Mouse (Mus musculus) left cerebral cortex, adult 11 months (tissue): ENCODE data around the gene Bphl.
"Not testable (repeated sequence)": the region's sequence is repeated elsewhere in the genome, so short reads cannot be mapped to it uniquely, and the experiment has no call there.

Source experiments
- DNase-seq: peaks from one replicate; pipeline ENCODE4 v3.0.0; 2022; ENCODE audit warnings: low spot score

Gene Bphl

DNA sequence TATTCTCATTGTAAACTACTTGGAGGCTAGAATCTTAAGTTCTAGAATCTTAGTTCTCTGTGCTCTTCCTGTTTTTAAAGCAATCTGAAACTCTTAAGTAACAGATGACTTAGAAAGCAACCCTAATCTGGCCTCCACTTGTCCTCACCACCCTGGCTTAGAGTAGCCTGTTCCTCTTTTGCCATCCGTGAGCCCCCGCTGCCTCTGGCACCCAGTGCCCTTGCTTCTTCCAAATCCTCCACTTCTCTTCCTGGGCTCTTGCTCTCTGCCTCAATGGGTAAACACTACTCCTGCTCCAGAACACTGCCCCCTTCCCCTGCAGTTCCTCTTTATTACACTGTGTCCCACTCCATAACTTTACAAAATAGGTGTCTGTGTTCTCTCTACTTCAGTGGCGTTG lies 14.3 kb downstream of the Bphl start:
- no peak for DNase-seq

DNA sequence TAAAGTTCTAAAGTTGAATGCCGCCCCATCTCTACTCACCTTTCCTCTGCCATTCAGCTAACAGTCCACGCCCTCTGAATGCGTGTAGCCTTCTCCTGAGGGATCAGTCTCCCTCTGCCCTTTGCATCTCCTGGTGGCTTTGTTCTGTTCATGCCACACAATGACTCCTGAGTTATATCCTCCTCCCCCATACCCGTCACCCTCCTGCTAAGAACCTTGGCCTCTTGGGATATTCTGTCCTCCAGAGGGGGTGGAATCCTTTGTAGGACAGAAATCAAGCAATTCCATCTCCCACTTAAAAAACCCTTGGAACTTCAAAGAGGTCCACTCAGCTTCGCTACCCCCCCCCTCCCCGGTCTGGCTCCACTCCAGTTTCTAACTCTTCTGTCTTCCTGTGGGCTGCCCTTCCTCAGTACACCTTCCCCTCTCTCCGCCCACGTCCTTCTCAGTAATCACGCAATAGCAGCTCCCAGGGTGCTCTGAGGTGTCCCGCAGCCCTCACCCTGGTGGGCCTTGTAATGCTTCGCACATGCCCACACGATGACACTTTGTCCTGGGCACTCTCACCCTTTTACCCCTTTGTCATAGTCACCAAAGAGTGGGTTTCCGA lies 16.4 kb downstream of the Bphl start:
- no peak for DNase-seq

DNA sequence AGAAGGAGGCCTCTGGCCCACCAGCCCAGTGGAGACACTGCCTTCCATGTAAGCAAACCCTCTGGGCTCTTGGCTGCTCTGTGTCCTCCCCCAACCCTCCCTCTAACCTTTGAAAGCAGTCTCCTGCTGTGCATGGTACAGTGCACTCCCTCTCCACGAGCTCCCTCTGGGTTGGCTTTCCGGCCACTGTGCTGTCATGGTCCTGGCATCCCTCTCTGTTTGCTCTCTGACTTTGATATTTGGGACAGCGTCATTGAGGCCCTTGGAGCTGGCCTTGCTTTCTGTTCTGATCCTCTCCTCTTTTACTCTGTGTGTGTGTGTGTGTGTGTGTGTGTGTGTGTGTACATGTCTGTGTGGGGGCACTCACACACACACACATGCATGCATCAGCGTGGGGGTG lies 17.0 kb downstream of the Bphl start:
- DNase-seq, result no peak

DNA sequence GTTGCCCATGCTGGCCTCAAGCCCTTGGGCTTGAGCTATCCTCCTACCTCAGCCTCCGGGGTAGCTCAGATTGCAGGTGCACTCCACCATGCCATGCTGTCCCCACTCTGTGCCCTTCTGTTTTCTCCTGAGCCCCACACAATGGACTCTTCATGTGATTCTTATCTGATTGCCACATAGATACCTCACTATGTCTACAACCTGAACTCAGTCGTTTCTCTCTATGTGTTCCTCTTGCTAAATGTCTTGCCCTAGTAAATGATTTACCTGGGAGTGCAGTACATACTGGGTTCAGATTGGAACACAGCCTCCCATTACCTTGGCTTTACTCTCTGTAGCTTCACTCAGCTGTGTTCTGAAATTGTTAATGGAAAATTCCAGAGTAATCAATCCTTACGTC lies 17.6 kb downstream of the Bphl start:
- DNase-seq, result no peak

DNA sequence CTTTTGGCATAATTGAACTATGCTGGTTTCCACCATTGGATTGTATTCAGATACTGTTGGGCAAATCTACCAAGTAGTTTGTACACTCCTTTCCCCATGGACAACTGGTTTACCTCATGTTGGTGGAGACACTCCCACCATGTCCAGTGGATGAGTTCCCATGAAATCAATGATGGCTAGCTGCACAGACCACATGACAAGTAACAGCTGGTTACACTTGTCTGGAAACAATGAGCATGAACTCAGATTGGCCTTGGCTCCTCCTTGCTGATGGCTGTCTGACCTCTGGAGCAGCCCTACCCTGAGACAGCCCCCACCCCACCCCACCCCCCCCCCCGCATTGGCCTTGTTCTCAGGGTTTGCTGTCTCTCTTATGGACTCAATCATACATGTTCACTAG lies 19.9 kb downstream of the Bphl start:
- DNase-seq, result no peak

DNA sequence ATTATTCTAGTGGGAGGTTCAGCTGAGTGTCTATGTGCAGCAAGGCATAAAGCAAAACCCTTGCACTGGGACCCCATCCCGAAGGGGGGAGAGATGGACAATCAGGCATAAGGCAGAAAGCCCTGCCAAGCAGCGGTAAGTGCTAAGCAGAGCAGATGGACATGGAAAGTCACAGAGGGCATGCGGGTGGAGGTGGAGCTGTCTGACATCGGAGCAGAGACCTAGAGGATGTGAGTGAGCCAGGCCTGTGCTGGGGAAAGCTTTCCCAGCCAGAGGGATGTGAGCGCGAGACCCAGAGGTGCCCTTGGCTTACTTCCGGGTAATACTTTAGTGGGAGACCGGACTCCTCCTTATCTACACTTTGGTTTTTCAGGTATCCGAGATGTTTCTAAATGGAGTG lies 22.7 kb downstream of the Bphl start:
- DNase-seq, result no peak

DNA sequence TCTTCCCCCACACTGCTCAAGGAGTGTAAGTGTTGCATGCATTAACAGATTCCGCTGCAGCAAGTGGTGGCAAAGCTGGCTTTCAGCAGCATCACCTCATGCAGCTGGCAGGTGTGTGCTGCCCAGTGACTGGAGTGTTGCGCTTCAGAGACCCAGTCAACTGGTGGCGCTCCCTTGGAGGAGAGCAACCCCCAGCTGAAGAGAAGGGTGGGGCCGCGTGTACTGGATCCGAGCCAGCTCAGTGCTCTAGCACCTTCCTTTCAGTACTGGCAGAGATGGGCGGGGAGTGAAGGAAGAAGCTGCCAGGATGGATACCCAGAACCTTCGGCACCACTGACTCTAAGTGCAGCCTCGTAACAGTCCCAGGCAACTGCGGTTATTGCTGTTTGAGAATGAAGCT lies 25.1 kb downstream of the Bphl start:
- DNase-seq, result no peak

DNA sequence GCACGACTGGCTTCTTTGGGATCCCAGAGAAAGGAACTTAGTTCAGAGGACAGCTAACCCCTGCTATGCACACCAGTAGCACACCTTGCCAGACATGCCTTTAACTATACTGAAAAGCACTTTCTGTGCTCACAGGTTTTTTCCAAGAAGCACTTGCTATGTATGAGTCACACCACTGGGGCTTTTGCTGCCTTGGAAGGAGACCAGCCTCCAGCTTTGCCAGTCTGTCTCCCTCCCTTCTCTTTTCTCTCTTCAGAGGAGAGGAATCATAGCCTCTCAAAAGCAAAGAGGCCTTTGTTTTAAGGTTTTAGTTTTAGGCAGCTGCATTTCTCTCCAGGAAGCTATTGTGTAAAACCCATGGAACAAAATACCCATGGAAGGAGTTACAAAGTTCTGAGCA lies 29.0 kb downstream of the Bphl start:
- DNase-seq, result no peak

DNA sequence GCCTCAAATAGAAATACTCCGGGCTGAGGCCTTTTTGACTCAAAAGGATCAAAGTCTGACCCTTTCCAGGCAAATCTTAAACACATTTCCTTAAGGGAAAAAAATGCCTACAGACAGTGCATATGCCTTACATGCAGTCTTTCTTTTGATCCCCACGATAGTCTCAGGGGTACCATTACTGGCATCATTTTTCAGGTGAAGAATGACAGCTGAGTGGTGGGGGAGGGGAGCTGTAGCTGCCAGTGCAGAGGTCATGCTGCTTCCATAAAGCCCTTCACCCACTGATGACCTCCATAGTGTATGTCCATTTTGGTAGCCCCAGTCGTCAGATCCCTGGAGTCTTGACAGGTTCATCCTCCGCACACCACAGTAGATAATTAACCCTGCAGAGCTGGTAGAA lies 32.9 kb downstream of the Bphl start:
- DNase-seq, result no peak

DNA sequence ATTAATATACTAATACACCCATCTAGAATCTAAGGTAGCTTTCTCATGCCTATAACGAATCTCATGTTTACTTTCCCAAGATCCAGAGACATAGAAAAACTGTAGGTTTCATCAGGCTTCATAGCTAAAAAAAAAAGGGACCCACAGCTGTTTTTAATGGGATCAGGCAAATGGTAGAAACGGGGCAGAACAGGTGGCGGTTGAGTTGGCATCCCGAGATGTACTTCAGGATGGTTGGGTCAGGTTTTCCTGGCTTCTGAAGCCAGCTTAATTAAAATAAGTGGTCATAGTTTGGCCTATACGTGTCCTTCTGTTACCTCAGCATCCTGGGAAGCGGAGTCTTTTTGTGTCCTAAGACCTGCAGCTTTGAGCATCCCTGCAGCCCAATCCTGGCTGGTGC lies 34.4 kb downstream of the Bphl start:
- no peak for DNase-seq

DNA sequence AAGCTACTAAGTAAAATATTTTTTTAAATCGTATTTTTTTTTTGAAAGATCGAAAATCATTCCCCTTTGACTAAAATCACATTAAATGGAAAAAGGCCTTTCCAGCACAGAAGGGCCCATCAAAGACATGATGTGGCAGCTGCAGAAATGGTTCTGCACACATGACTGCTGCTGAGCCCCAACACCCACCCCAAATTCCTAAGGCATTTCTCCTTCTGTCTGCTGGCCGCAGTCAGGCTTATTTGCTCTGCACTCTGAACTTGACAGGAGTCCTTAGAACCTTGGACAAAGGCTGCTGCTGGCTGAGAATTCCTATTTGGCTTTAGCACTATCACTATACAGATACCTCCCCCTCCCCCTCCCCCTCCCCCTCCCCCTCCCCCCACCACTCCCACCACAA lies 35.5 kb downstream of the Bphl start:
- DNase-seq, result no peak

DNA sequence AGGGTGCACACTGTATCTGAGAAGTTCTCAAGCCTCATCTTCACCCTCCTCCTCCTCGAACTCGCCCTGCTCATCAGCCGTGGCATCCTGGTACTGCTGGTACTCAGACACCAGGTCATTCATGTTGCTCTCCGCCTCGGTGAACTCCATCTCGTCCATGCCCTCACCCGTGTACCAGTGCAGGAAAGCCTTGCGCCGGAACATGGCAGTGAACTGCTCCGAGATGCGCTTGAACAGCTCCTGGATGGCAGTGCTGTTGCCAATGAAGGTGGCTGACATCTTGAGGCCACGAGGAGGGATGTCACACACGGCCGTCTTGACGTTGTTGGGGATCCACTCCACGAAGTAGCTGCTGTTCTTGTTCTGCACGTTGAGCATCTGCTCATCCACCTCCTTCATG lies 37.0 kb downstream of the Bphl start:
- not testable (repeated sequence) for DNase-seq

DNA sequence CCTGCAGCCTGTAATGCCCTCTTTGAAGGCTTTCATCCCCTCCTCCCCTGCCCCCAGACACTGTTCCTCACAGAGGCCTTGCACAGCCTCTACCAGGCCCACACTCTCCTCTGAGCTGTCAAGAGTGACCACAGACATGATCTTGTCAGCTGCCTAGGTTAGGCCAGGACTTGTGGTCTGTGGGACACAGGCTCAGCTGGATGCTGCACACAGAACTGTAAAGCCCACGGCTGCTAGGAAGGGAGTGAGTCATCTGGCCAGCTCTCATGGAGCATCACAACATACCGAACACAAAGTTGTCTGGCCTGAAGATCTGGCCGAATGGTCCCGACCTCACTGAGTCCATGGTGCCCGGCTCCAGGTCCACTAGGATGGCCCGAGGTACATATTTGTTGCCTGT lies 38.5 kb downstream of the Bphl start:
- DNase-seq, result not testable (repeated sequence)

DNA sequence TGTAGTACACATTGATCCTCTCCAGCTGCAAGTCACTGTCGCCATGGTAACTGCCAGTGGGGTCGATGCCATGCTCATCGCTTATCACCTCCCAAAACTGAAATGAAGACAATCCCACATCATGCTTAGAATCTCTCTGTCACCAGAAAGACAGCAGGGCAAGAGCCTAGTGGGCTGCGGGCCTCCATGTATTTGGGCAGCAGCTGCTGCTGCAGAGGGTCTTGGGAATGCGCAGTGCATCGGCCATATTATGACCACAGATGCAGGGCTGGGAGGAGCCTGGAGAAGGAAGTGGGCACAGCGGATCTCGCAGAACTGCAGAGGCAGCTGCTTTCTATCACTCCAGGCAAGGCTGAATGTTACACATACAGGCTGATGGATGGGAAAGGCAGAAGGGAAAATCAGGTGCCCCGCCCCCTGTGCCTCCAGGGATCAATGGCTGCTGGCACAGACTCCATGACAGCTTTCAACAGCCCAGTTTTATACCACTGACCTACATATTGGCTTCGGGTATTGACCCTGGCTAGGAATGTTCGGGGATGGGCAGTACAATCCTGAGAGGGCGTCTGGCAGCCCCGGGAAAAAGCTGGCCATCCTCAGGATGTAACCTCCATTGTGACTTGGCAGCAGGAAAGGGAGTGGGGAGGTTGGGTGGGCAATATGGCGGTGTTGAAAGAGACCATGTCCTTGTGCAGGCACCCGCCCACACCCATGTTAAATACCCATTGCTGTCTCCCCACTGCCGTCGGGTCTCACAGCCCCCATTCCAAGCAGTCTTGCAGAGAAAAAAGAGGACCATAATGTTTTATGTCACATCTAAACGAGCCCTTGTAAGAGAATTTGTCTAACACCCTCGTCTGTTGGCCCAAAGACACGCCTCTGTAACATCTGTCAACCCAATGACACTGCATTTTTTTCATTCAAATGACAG lies 39.4 kb downstream of the Bphl start:
- DNase-seq, result no peak

DNA sequence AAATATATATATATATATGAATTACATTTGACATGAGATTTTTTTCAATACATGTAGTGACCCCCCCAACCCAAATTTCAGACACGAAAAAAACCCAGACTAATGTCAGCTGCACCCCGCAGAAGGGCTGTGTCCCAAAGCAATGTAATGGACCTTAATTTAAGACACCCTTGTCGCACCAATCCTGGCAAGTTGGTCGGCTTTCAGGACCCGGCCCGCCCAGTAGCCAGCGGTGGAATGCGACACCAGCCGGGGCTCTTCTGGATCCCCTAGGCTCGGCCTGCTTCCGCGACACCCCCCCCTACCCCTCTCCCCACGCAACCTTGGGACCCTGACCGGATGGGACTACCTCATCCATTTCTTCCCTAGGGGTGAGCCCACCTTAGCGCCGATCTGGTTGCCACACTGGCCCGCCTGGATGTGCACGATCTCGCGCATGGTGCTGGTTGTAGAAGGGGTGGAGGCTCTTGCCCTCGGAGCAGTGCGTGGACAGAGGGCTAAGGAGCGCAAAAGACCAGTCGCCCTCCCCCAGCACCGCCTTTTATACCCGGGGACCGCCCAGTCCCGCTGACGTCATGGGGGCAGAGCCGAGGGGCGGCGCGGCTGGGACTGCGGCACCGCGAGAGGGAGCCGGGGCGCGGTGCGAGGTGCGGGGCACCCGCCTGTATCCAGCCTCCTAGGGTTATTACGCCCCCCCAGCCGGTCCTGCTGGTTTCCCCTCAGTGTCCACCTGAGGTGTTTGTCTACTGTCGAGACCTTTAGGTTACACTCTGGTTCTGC lies 40.3 kb downstream of the Bphl start, which contains the start of gene Tubb2a:
TSS of gene Tubb2a (minus strand) at position 516 of the 780 bp plus-strand sequence.
- peak; percentile 85 for DNase-seq

DNA sequence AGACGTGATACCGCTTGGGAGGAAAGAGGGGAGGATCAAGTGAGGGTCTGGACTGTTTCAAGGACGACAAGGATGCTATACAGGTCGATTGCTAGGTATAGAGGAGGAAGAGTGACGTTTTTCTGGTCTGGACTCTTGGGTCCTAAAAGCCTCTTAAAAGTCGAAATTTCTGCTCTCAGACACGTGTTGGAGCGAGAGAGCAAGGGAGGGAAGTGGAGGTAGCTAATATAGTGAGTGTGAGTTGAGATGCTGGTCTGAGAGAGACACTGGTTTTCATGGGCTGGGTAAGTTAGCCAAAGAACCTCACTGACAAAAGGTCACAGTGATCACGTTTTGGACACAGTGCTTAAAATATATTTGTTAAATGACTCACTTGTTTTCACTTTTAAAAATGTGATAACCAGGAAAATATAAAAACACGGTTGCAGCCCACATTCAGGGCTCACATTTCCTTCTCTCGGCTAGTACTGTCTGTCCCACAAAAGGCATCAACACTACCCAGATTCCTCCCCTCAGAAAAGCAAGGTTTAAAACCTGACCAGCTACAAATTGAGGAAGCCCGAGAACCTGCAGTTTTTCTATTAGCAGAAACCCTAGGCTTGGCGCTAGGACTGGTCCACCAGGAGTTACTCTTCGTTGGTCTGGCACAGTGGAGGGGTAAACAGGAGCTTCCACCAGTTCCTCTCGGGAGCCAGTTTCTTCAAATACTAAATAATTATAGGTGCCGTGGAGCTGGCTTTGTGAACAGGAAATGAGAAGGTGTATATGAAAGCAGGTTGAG lies 41.3 kb downstream of the Bphl start:
- DNase-seq, result no peak

DNA sequence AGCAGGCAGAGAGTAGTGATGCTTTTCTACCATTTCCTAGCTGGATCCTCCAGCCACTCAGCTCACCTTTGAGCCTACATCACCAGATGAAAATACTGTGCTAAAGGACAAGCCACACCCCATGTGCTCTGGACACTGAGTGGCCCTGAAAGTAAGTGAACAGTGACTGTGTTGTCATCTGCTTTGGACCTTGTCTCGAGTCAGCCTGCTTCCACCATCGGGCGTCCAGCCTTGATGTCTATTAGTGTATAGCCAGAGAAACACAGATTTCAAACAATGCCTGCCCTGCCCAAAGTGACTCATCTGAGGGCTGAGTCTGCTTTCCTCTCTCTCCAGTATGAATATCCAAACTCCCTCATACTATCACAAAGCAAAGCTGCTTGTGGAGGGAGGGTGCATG lies 42.4 kb downstream of the Bphl start:
- no peak for DNase-seq

DNA sequence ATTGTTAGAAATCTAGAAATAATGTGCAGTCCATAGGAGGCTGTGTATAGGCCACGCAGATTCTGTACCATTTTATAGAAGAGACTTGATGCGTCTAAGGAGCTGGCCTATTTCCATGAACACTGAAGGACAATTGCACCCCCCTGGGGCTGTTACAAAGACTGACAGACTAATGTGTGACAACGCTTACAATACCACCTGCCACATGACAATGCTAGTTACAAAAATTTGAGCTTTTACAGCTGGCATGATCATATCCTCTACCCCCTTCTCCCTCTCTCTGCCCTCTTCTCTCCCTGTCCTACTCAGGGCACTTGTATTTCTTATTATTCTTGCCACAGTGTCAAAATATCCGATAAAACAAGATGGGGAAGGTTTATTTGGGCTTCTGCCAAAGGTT lies 44.5 kb downstream of the Bphl start:
- no peak for DNase-seq

DNA sequence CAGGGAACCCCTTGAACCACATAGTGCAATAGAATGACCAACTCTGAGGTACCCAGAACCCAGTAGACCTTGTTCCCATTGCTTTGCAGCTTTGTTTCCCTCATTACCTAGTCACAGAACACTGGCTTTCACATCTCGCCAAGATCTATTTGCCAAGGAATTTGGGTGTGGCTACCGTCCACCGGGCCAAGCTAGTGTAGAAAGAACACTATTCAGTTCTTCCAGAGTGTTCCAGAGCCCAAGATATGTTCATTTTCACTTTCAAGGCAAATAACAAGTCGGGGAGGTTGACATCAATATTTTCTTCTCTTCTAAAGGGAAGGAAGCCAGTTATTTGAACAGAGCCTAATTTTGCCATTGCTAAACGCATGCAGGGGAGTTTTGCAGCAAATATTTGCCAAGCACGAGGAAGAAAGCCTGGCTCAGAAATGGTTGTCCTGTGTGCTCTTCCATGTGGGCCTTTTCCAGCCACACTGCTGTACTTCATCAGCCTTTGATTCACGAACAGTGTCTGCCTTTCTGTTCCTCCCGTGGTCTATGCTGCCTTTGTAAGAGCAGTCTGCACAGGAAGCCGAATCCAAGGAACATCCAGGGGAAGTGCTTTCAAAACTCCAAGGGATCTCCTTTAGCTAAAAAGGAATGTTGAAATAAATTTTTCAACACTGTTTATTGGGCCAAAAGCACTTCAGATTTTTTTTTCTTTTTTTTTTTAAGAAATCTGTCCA lies 46.8 kb downstream of the Bphl start:
- DNase-seq, result no peak

DNA sequence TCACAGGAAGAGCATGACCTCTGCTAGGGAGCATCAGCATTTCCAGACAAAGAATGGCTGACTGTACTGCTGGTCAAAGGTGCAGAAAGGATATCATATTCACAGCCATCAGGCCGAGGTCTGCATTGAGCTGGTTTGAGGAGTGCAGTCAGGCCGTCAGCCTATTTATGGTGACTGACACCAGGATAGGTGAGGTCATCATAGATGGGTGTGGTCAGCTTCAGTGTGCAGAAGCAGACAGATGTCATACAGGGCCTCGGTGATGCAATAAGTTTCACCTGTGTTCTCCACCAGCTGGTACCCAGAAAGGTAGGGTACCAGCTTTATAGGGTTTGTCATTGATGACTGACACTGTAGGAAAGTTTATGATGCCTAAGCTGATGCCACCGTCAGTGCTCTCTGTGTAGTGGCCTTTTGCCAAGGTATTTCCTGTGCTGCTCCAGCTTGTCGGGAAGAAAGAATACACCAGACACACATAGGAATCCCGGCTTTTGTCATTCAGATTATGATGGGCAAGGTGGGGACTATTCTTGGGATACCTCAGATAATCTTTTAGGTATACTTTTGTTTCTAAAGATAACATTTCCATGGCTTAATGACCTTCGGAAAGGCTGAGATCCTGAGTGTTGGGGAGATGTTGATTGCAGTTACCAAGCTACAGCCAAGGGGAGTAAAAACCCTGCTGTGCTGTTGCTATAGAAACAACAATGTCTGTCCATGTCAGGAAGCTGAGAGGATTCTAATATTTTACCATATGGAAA lies 49.8 kb downstream of the Bphl start:
- DNase-seq, result no peak
